Mouse (Mus musculus): ENCODE measurements around the gene Grb7.

The Grb7 gene

DNA sequence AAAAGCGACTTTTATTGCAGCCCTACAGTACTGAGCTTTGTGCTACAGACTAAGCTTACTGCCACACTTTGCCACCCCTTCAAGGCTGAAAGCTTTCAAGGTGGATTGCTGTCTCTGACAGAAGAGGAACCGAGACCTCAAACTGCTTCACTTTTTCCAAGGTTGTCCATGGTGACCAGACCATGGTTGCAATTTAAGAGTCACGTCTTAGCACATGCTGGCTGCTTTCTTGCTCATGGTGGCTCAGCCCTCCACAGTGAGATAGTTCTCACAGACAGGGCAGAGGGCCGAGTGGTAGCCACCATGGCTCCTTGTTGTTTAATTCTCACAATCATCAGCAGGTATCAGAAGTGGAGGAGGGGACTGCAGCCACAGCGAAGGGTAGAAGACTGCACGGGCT, 24.6 kb downstream of the Grb7 start:
- DNase-seq (ENCODE audit: low spot score in 2 of 2), result peak in 1 of 2 experiments; percentile 40

DNA sequence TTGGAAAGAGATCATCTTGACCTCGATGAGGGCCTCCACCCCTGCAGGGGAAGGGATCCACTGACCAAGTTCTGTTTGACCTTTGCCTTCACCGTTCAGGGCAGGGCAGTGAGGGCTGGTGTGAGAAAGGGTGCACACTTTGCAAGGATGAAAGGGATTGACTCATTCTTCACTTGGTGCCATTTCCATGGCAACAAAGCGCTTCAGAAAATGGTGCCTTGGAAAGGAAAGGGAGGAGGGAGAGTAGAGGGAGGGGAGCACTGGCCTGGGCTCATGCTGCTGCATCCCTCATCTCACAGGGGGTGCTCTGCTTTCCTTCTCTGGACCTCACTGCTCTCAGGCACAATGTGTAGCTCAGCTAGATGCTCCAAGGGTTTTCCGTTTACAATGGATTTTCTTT, 26.5 kb downstream of the Grb7 start:
- DNase-seq (ENCODE audit: low spot score in 2 of 2), result no peak

DNA sequence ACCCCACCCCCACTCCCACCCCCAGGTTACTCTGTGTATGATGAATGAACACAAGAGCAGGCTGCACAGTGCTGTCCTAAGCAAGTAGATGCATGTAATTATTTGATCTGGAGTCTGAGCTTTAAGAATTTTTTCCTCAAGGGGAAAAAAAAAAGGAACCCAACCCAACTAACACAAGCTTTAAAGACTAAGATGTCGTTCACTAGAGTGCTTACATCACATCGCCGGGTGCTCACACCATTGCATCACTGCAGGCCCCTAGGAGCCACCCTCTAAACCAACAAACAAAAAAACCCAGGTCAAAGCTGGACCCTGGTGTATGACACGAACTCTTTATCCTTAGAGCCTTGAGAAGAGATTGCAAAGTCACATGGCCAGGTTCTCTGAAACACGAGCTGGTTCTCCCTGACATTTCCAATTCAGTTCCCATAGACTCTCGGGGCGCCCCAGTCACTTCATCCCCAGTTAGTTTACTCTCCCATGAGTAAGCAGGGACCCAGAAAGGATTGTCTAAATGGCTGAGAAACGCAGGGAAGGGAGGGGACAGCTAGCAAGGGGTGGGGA, 27.8 kb downstream of the Grb7 start:
- DNase-seq (ENCODE audit: low spot score in 2 of 2), result no peak

DNA sequence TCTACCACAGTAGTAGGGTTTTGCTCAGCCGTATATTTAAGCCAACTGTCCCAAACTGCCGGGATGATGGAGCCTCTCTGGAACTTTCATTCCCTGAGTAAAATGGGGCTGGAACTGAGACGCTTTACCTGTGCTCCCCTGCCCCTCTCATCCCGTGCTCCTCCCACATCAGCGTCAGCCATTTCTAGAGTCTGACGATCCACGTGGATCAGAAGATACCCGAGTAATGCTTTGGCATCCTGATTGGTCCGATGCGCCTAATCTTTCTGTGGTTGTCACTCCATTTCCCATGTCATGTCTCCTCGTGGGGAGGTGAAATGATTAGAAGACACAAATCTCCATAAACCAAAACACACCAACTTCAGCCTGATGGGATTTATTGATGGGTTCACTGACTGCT, 28.8 kb downstream of the Grb7 start:
- no peak for DNase-seq (ENCODE audit: low spot score in 2 of 2)

DNA sequence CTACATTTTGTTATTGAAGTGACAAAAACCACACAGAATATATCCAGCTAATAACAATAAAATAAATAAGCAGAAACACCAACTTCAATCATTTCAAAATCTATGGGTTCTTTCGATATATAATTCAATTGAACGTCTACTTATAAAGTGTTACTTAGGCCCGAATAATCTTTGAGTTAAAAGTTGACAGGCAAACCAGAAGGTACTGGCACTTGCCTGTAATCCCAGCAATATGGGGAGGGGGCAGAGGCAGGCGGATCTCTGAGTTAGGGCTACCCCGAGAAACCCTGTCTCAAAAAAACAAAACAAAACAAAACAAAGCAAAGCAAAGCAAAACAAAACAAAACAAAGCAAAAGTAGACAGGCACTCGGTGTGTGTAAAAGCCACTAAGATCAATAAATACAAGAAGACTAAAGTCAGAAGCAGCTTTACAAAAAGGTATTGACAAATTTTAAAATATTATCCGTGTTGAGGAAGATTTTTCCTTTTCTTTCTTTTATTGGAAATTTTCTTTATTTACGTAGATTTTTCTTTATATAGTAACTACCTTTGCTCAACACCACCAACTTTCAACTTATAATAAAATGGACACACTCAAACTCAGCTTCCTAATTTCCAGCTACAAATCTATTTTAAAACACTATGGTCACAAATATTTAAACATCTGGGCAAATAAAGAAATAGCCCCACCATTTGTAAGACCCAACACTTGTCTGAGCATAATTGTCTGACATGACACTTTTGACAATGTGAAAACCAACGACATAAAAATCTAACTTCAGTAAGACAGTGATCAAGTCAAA, 29.6 kb downstream of the Grb7 start:
- DNase-seq (ENCODE audit: low spot score in 2 of 2), result no peak

DNA sequence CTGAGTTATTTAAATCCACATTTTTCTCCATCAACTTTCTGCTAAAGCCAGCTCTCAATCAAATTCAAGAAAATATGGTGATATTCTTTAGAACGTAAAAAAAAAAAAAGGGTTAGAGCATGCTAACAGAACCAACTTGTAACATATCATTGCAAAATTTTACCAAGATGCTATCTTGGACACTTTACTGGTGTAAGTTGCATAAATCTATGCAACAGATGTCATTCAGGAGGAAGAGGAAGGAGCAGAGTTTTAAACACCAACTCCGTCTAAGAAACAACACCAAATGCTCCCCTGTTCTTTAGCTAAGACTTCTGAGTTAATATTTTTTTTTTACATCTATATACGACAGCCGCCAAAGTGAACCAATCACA, 30.2 kb downstream of the Grb7 start:
- no peak for DNase-seq (ENCODE audit: low spot score in 2 of 2)

DNA sequence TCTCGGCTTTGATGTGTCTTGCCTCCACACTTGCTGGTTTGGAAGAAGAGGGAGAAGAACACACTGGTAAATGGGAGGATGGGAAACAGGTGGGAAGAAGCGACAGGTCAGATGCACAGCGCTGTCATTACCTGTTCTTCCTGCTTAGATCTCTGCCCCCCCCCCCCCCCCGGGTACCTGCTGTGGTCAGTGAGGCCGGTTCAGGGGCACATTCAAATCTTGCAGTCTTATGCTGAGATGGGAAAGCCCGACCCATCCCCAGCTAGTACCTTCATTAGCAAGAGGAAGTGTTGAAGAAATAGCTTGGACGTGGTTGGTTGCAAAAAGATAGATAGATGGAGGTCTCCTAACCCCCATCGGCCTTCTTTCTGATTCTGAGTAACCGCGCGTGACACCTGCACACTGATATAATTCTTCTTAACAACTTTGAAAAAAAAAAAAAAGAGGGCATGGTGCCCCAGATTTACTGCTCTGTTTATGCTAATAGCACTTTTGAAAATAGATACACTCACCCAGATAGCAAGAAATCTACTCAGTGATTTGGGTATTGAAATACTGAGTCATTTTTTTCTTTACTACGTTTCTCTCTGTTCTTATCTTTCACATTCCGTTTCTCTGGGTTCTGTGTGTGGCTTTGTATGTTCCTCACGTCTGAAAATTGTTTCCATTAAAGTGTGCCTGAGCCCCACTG, 31.0 kb downstream of the Grb7 start:
- no peak for DNase-seq (ENCODE audit: low spot score in 2 of 2)

DNA sequence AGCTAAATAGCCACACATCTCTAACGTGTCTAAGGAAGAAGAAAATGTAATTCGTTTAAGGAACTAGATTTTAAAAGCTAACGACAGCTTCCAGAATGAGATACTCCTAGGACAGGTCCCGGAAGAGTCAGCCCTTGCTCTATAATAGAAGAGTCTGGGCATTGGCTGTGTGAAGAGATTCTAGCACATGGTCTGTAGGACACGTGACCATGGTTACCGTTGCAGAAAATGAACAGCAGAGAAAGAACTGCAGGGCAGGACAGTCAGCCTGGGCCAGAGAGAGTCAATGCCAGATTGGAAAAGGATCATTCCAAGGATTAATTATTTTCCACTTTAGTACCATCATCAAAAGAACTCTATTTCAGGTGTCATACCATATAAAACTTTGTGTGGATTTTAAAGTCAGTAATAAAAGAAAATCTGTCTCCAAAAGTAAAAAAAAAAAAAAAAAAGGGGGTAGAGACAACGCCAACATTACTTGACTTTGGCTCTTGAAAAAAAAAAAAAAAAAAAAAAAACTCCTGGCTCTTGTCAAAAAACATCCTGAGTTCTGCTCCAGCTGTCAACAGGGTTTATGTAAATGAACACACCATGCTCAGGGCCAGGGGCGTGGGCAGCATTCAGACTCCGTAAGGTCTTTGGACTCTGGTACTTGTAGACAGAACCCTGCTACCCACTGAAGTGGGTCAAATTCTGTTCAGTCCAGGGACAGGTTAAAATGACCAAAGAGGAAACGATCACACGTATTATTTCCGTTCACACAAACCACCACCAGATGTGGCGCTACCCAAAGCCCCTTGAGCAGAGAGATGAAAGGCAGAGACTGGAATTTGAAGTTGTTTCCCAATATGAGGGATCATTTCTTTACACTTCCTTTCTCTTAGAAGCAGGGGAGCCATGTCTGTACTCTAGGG, 33.1 kb downstream of the Grb7 start:
- DNase-seq (ENCODE audit: low spot score in 2 of 2), result peak; percentile 38 to 61

DNA sequence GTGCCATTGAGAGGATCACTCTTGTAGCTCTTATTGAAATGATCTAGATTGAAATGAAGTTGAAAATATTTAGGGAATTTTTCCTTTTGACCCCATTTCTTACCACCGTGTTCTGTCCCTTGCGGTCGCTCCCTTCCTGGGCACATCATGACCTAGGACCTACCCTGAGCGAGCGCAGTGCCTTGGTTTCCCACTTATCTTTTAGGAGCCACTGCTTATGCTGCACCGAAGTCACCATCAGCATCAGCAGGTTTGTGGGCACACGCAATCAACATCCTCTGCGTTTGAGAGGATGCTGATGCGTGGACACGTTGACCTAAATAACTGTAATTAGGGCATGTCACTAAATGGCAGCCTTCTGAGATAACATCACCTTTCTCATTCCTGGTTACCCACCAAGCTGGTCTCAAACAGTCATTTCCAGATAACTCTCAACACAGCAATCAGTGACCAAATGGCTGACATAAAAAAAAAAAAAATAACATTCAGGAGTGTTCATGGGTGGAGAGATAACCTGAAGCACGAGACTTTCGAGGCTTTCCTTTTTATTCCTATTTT, 33.8 kb downstream of the Grb7 start:
- no peak for DNase-seq (ENCODE audit: low spot score in 2 of 2)

DNA sequence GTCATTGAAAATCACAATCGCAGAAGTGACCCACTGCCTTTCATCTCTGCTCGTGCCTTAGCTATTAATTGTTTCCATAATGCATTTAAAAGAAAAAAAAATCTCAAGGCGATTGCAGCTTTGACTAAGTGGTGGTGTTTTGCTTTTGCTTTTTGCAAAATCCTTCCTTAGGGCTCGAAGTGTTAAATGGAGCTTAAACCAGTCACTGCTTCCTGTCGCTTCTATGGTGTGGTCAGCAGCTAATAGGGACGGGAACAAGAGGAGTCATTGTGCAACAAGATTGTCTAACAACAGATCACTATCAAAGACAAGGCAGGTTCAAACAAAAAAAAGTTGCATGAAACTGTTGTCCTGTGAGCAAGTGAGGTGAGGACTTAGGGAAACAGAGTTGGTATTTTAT, 35.0 kb downstream of the Grb7 start:
- DNase-seq (ENCODE audit: low spot score in 2 of 2), result no peak

DNA sequence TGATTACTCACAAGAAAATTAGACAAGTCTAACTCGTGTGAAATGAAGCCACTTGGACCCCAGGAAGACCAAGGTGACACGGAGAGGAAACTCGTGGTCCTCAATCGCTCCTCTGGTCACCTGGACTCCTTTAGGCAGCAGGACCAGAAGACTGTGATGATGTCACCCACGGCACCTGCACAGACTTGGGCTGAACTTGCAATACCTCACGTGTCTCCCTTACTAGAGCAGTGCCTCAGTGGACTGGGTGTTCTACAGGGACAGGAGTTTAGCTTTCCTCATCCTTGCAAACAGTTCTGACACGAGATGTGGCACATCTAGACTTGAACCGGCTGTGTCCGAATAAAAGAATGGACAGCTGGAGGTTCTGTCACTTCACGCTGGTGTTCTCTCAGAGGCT, 35.9 kb downstream of the Grb7 start:
- no peak for DNase-seq (ENCODE audit: low spot score in 2 of 2)

DNA sequence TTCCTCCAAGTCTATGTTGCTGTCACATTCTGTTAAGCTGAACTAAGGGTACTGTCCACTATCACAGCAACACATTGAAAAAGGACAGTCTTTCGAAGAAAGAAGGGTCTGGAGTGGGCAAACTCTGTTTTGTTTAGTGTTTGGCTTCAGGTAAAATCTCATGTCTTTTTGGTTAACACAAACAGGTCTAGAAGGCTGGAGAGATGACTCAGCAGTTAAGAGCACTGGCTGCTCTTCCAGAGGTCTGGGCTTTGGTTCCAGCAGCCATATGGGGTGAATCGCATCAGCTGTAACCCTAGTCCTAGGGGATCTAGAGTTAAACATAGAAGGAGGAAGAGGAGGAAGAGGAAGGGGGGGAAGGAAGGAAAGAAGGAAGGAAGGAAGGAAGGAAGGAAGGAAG, 39.6 kb downstream of the Grb7 start:
- DNase-seq (ENCODE audit: low spot score in 2 of 2), result no peak

DNA sequence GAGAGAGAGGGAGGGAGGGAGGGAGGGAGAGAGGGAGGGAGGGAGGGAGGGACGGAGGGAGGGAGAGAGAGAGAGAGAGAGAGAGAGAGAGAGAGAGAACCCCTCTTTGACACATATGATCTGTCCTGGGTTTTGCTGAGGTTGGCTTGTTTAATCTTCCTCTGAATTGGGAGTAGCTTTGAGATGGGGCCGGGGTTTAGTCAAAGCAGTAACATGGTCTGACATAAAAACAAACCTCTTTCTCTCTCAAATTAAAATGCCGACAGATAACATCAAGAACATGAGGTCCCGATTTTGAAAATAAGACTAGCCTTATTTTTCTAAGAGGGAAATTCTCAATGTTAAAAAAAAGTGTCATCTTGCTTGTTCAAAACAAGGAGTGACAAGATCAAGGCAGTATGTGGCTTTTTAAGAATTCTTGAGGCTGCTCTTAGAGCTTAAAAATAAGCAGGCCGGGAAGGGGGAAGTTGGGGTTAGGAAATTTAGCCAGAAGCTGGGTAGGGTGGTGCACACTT, 41.4 kb downstream of the Grb7 start:
- no peak for DNase-seq (ENCODE audit: low spot score in 2 of 2)

DNA sequence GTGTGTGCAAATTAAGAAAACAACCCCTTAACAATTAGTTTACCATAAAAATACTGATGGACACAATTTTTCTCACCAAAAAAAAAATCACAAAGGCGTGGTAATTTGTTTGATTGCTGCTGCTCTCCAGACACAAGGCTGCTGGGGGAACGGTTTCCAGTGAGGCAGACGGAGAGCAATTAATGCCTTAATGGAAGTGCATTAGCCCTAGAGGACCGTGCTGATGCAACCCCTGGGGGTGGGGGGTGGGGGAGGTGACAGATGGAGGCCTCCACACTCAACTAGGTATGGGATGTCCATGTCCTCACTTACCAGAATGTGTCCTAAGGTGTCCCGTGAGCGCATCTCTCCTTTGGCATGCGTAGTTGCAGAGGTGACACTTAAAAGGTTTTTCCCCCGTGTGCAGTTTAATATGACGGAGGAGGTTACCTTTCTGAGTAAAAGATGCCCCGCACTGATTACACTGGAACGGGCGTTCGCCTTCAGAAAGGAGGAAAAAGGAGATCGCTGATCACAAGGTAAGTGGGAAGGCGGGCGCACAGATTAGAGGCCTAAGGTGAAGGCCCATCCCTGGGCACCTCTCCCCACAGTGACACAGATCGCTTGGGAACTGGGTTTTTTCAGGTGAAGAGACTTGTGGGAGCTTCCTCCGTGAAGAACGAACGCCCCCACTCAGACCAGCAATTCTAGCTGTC, 42.5 kb downstream of the Grb7 start:
- no peak for DNase-seq (ENCODE audit: low spot score in 2 of 2)

DNA sequence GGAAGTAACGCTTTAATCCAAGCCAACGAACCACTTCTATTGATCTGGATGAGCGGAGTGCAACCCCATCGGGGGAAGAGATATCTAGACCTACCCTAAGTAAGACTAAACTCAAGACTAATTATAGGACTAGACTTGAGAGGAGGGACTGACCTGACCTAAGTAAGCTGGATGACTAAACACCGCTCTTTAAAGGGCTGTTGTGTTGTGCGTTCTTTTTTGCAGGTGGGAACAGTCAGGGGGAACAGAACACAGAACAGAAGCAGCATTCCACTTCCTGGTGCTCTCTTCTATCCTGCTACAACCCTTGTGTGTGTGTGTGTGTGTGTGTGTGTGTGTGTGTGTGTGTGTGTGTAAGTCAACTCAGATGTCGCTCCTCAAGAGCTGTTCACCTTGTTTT, 45.4 kb downstream of the Grb7 start:
- no peak for DNase-seq (ENCODE audit: low spot score in 2 of 2)

DNA sequence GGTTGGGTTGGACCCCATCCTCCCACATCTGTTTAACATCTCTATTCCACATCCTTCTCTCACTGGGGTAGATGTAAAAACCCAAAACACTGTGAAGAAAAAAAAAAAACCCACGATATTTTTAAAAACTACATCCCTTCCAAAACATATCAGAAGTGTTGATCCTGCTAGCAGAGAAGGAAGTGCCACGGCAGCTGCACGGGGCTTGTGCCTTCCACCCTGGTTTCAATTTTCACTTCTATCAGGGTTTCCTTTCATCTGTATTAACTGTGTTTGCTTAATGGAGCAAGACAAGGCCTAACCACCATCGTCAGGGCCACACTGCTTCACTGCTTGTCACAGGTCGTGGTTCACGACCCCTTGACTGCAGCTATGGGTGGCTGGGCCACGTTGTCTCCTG, 46.8 kb downstream of the Grb7 start:
- peak in 1 of 2 experiments; percentile 48 for DNase-seq (ENCODE audit: low spot score in 2 of 2)

DNA sequence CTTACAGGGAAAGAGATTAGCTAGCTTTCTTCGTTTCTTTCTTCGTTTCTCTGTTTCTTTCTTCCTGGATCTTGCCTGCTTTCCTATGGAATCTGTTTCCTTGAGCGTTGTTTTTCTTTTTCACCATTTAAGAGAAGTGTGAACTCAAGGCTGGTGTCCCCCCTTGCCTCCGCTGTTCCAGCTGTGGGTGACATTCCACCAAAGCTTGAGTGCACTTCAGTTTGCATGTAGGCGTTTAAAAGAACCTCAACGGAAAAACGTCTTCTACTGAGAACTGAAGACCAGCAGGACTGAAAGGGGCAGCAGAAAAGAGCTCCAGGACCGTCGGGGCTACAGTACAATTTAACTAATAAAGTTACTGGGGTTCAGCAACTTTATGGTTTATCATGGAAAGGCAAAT, 47.2 kb downstream of the Grb7 start:
- no peak for DNase-seq (ENCODE audit: low spot score in 2 of 2)

DNA sequence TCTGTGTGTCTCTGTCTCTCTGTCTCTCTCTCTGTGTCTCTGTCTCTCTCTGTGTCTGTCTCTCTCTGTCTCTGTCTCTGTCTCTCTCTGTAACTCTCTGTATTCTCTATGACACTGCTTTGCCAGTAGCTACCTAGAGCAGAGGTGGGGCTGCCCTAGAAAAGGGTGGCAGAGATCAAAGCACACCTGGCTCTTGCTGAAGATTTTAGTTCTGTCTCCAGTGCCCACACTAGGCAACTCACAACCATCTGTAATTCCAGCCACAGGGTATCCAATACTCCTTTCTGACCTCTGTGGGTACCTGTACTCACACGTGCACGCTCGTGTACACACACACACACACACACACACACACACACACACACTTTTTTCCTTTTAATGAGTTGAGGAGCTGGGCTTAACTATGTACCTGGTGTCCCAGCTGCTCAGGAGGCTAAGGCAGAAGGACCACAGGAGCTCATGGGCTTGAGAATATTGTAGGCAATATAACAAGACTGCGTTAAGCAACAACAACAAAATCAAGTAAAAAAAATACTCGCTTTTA, 49.1 kb downstream of the Grb7 start:
- no peak for DNase-seq (ENCODE audit: low spot score in 2 of 2)

DNA sequence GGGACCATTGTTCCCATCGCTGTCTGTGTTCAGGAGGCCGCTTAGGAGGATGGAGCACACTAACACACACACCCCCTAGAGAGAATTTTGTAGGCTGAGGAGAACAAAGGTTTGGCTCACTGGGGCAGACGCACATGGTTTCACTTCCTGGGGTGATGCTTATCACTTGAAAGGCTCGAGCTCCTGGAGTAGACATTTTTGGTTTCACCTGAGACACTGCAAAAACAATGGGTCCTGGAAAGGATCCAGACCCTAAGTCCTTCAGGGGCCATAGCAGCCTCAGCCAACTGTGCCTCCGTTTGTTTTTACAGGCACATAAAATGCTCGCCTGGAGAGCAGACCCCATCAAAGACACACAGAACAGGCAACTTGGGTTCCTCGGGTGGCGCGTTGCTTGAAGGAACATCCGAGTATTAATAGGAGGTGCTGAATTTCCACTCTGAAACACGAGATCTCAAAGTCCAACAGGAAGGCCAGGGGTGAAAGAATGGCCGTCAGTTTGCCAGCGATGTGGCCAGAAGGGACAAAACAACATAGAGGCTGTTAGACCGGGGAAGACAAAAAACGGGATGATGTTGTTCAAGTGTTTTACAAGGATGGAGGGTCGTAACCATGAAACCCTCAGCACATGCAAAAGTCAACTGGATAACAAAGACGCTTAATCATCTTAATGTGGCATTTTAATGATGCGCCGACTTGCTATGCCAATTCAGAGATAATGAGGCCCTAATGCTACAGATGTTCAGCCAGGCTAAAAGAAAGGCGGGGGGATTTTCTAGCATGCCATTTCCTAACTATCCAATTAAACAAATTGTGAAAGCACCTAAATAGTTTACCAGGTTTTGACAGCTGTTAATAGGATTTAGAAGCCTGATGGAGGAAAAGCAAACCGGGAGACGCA, 51.4 kb downstream of the Grb7 start:
- DNase-seq (ENCODE audit: low spot score in 2 of 2), result peak in 1 of 2 experiments; percentile 52

DNA sequence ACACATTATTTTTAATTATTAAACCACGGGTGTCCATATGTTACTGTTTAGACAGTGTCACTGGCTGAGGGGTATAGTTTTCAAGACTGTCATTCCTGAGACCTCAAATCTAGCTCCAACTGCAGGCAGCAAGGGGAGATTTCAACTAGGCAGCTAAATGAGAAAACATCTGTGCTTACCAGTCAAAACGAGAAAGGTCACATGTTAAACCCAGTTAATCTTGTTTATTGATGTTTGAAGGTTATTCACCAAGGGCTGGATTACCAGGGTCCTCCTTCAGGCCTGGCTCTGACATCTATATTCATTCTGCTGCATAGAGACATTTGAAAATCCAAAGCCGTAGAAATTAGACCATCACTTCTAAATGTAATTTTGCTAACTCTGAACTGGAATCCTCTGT, 58.7 kb downstream of the Grb7 start:
- no peak for DNase-seq (ENCODE audit: low spot score in 2 of 2)

Data from natural killer cell, adult 2 months (primary cell).